Comparison of ENCODE assay signal across 19 mouse cellular contexts in the genomic region with DNA sequence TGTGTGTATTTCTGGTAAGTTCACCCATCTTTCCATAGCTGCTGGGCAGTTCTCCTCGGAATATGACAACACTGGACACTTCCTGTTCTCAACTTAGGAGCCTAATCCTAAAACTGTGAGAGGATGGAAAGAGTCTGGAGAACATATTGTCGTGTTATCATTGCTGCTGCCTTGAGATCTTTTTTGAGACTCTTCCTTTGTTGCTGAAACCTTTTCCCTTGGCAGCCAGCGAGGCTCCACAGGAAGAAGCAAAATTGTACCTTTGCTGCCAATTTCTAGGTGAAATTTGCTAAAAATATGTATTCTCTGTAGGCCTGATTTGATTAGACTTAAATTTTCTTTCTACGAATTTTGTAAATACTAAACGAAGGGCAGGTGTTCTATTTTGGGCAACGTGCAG. TPM values are rescaled to one million over a fixed set of nuclear protein-coding genes. Genes with fewer than 3 reads are reported as not detected.
"Had no signal": no experiment of that assay in that cellular context is flagged by ENCODE, and none has a peak within 500 bp of the region (broad histone marks: within the 10 kb centered on the region; RNA-seq: fewer than 3 reads in every experiment).

No protein-coding gene starts in this region.

- DNase-seq: cerebellum, adult 8-10 months; cerebellum, adult 9-10 months; cerebellum, adult 9-11 months; cerebellum, postnatal 10 days; cerebellum, postnatal 36 days; embryo, embryonic 11 days; forebrain, postnatal 0 days; gastrocnemius, adult 2 months; gastrocnemius, postnatal 10 days; gastrocnemius, postnatal 14 days; gastrocnemius, postnatal 25 days; gastrocnemius, postnatal 36 days; heart, adult 18-20 months; heart, adult 2 months had no signal

- ATAC-seq: forebrain, embryonic 13.5 days; forebrain, embryonic 14.5 days; forebrain, embryonic 15.5 days; forebrain, embryonic 16.5 days; forebrain, postnatal 0 days had no signal

RNA-seq across cellular contexts. Expression of gene Tmc3, which starts 30.2 kb away (rescaled TPM):
- total RNA-seq: gastrocnemius, adult 2 months; gastrocnemius, adult 8-10 months had no signal
